ENCODE assay signal across 11 mouse cellular contexts in the genomic region with DNA sequence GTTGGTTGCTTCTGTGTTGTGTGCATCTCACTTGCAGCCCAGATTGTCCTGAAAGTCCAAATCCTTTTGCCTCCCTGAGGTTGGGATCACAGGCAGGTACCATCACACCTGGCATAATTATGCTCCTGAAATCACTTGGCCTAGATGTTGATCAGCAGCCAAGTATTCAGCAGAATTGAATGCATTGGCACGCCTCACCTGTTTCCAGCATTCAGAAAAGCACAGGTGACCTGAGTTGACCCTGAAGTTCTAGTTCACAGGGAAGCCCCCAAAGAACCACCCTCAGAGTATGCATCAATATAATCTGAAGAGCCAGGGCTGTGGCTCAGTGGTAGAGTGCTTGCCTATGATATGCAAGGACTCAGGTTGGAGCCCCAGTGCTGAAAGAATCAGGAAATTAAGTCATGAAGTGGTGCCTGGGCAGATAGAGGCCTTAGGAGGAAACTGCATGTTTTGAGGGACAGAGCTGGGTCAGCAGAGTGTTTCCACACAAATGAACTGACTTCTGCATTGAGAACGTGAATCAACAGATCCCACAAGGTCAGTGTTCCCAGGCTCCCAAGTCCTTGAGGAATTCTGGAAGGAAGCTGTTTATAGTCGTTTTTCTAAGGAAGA. TPM values are rescaled to one million over a fixed set of nuclear protein-coding genes. Genes with fewer than 3 reads are reported as not detected.
DNase-seq lines count a peak whose midpoint lies in the region; ATAC-seq and TF ChIP-seq lines count a peak whose summit lies in the region.
"Had no signal": no experiment of that assay in that cellular context is flagged by ENCODE, and none has a peak within 500 bp of the region (broad histone marks: within the 10 kb centered on the region; RNA-seq: fewer than 3 reads in every experiment).

No protein-coding gene starts in this region.

- in situ Hi-C loops in CH12.LX (cut with MboI; ENCODE audit: low pct_ligation_motif_present, low pct_unique_long_range_greater_than_20kb, low sequenced_read_pairs), result no loop called here

- peaks cover 16% of the 10 kb centered on the region; the same call in 1 of the 2 replicates for H3K4me1 ChIP-seq in kidney, adult 2 months (ENCODE audit: control insufficient read depth, insufficient read depth, low read length)
- no peaks in the 10 kb centered on the region for H3K4me1 ChIP-seq in kidney, embryonic 14.5 days (ENCODE audit: control insufficient read depth, insufficient read depth, low read length)
- peaks cover 8 to 55% of the 10 kb centered on the region in 2 experiments for H3K4me1 ChIP-seq in CH12.LX (ENCODE audit: control insufficient read depth in 1 of 2, insufficient read depth in 2 of 2)
- H3K4me1 ChIP-seq in liver, embryonic 12.5 days, result peaks cover 7% of the 10 kb centered on the region; the same call in 1 of the 2 replicates
- no peaks in the 10 kb centered on the region for H3K4me1 ChIP-seq in midbrain, embryonic 15.5 days
- H3K4me1 ChIP-seq: lung, embryonic 15.5 days had no signal

- DNase-seq in kidney, adult 2 months, result peak; percentile 64
- DNase-seq in 416B (ENCODE audit: low read depth), result peak; percentile 52
- DNase-seq in CH12.LX (ENCODE audit: extremely low read depth), result no peak
- DNase-seq in adipocyte (ENCODE audit: low spot score), result no peak
- DNase-seq: adrenal gland, adult 2 months; cerebellum, adult 9-11 months had no signal

- no peaks in the 10 kb centered on the region for H3K27me3 ChIP-seq in kidney, adult 2 months (replicated peaks; ENCODE audit: control insufficient read depth, insufficient read depth, low read length)
- no peaks in the 10 kb centered on the region for H3K27me3 ChIP-seq in kidney, embryonic 14.5 days (ENCODE audit: control insufficient read depth, insufficient read depth, low read length)
- peaks cover 2% of the 10 kb centered on the region for H3K27me3 ChIP-seq in CH12.LX (replicated peaks)
- no peaks in the 10 kb centered on the region for H3K27me3 ChIP-seq in liver, embryonic 12.5 days (replicated peaks)
- H3K27me3 ChIP-seq in midbrain, embryonic 15.5 days (replicated peaks), result no peaks in the 10 kb centered on the region
- H3K27me3 ChIP-seq: lung, embryonic 15.5 days had no signal

- no peak overlapping the region for H3K4me3 ChIP-seq in kidney, adult 2 months (ENCODE audit: insufficient read depth, low read depth, low read length)
- no peak overlapping the region for H3K4me3 ChIP-seq in kidney, embryonic 14.5 days (ENCODE audit: low read length)
- no peak overlapping the region for H3K4me3 ChIP-seq in CH12.LX (replicated peaks in 1 of 3; ENCODE audit: low read depth in 2 of 3, low read length in 2 of 3, poor library complexity in 1 of 3)
- H3K4me3 ChIP-seq in liver, embryonic 12.5 days, result no peak overlapping the region
- no peak overlapping the region for H3K4me3 ChIP-seq in midbrain, embryonic 15.5 days
- H3K4me3 ChIP-seq: lung, embryonic 15.5 days; myocyte had no signal

- no peak for TF ChIP-seq EP300 in CH12.LX (IDR thresholded peaks at IDR 0.05; ENCODE audit: low read length)

- 47% methylated on average over 3 of the region's 3 CpGs for WGBS in kidney, adult 2 months
- 68% methylated on average over 3 of the region's 3 CpGs for WGBS in kidney, embryonic 14.5 days
- WGBS in liver, embryonic 12.5 days (ENCODE audit: insufficient replicate concordance), result 42% methylated on average over 3 of the region's 3 CpGs
- 81% methylated on average over 3 of the region's 3 CpGs for WGBS in midbrain, embryonic 15.5 days

- H3K79me2 ChIP-seq in CH12.LX (replicated peaks; ENCODE audit: control insufficient read depth, extremely low read depth, insufficient read depth, poor library complexity, severe bottlenecking), result no peaks in the 10 kb centered on the region

- H3K27ac ChIP-seq in kidney, adult 2 months (ENCODE audit: insufficient read depth, low read depth, low read length), result peak overlapping the region; percentile 81
- H3K27ac ChIP-seq in kidney, embryonic 14.5 days (ENCODE audit: low read depth, low read length), result no peak overlapping the region
- H3K27ac ChIP-seq in CH12.LX (ENCODE audit: insufficient read depth, low read depth), result no peak overlapping the region
- H3K27ac ChIP-seq in liver, embryonic 12.5 days, result peak overlapping the region; percentile 13; the same call in 1 of the 2 replicates
- no peak overlapping the region for H3K27ac ChIP-seq in midbrain, embryonic 15.5 days
- H3K27ac ChIP-seq: lung, embryonic 15.5 days had no signal

- H3K36me3 ChIP-seq in kidney, adult 2 months (ENCODE audit: control insufficient read depth, insufficient read depth, low read length), result no peaks in the 10 kb centered on the region
- no peaks in the 10 kb centered on the region for H3K36me3 ChIP-seq in kidney, embryonic 14.5 days (ENCODE audit: control insufficient read depth, insufficient read depth, low read length)
- H3K36me3 ChIP-seq in CH12.LX (replicated peaks in 1 of 2; ENCODE audit: control insufficient read depth in 1 of 2, insufficient read depth in 1 of 2, low read length in 1 of 2), result no peaks in the 10 kb centered on the region
- no peaks in the 10 kb centered on the region for H3K36me3 ChIP-seq in liver, embryonic 12.5 days
- no peaks in the 10 kb centered on the region for H3K36me3 ChIP-seq in midbrain, embryonic 15.5 days (replicated peaks)
- H3K36me3 ChIP-seq: lung, embryonic 15.5 days had no signal

- ATAC-seq in kidney, embryonic 14.5 days (ENCODE audit: low FRiP score, low TSS enrichment), result no peak
- ATAC-seq in liver, embryonic 12.5 days, result no peak
- no peak for ATAC-seq in midbrain, embryonic 15.5 days (replicated peaks)

- H3K4me2 ChIP-seq in kidney, embryonic 14.5 days (replicated peaks; ENCODE audit: low read depth, low read length), result no peak overlapping the region
- H3K4me2 ChIP-seq in CH12.LX (ENCODE audit: insufficient read depth, low read depth, poor library complexity, severe bottlenecking), result 0 out of 2 replicates have a peak overlapping the region, but pooled peaks have one; percentile 90
- no peak overlapping the region for H3K4me2 ChIP-seq in liver, embryonic 12.5 days
- H3K4me2 ChIP-seq in midbrain, embryonic 15.5 days, result no peak overlapping the region
- H3K4me2 ChIP-seq: lung, embryonic 15.5 days had no signal

- TF ChIP-seq POLR2A in kidney, adult 2 months (IDR thresholded peaks at IDR 0.05; ENCODE audit: low read depth, low read length), result no peak
- no peak for TF ChIP-seq POLR2A in CH12.LX (IDR thresholded peaks at IDR 0.05; ENCODE audit: low read depth, low read length)

- H3K9ac ChIP-seq in kidney, embryonic 14.5 days (ENCODE audit: low read depth, low read length), result no peak overlapping the region
- H3K9ac ChIP-seq in CH12.LX (ENCODE audit: insufficient read depth, low read depth), result no peak overlapping the region
- H3K9ac ChIP-seq in liver, embryonic 12.5 days, result no peak overlapping the region
- no peak overlapping the region for H3K9ac ChIP-seq in midbrain, embryonic 15.5 days
- H3K9ac ChIP-seq: lung, embryonic 15.5 days had no signal

- no peak for TF ChIP-seq CTCF in kidney, adult 2 months (conservative IDR thresholded peaks at IDR 0.05; ENCODE audit: insufficient read depth, insufficient read length, low read depth, low read length)
- TF ChIP-seq CTCF in CH12.LX (conservative IDR thresholded peaks at IDR 0.05 in 1 of 2, IDR thresholded peaks at IDR 0.05 in 1 of 2; ENCODE audit: low read depth in 2 of 2, low read length in 2 of 2), result no peak

- H3K9me3 ChIP-seq in kidney, embryonic 14.5 days (ENCODE audit: control insufficient read depth, low read length), result no peaks in the 10 kb centered on the region
- no peaks in the 10 kb centered on the region for H3K9me3 ChIP-seq in CH12.LX (replicated peaks; ENCODE audit: low read length)
- no peaks in the 10 kb centered on the region for H3K9me3 ChIP-seq in liver, embryonic 12.5 days (replicated peaks)
- no peaks in the 10 kb centered on the region for H3K9me3 ChIP-seq in midbrain, embryonic 15.5 days
- H3K9me3 ChIP-seq: lung, embryonic 15.5 days had no signal

- dilution Hi-C loops in CH12.LX (cut with MboI; ENCODE audit: extremely low pct_ligation_motif_present, extremely low pct_unique_long_range_greater_than_20kb, low sequenced_read_pairs), result no loop called here

- no peak for TF ChIP-seq RAD21 in CH12.LX (IDR thresholded peaks at IDR 0.05; ENCODE audit: low read depth, low read length)

TF ChIP-seq in CH12.LX, 34 proteins besides CTCF, POLR2A, EP300 and RAD21:
- TF ChIP-seq KAT2A (IDR thresholded peaks at IDR 0.05; ENCODE audit: insufficient replicate concordance, low read length) (no peak), UBTF (IDR thresholded peaks at IDR 0.05; ENCODE audit: low read depth, low read length) (no peak), IRF4 (IDR thresholded peaks at IDR 0.05; ENCODE audit: low read depth, low read length) (no peak), MAX (IDR thresholded peaks at IDR 0.05; ENCODE audit: low read length) (no peak), JUN (IDR thresholded peaks at IDR 0.05; ENCODE audit: insufficient read depth, low read depth, low read length) (no peak), MAZ (IDR thresholded peaks at IDR 0.05; ENCODE audit: low read depth, low read length) (no peak), CHD1 (IDR thresholded peaks at IDR 0.05; ENCODE audit: low read depth, low read length) (no peak), ZC3H11A (IDR thresholded peaks at IDR 0.05; ENCODE audit: low read depth, low read length) (no peak), GABPA (IDR thresholded peaks at IDR 0.05; ENCODE audit: insufficient replicate concordance, low read depth, low read length) (no peak), MAFK (IDR thresholded peaks at IDR 0.05; ENCODE audit: insufficient replicate concordance, low read length) (no peak), USF1 (IDR thresholded peaks at IDR 0.05; ENCODE audit: low read depth, low read length) (no peak), TCF12 (IDR thresholded peaks at IDR 0.05; ENCODE audit: low read depth, low read length) (no peak)

RNA-seq across cellular contexts. Expression of gene Gpcpd1, which starts 10.4 kb away (rescaled TPM):
- polyA plus RNA-seq in kidney, adult 2 months (2012; rRNA removed), result 5.3 and 6.1 TPM in 2 replicates
- polyA plus RNA-seq in kidney, embryonic 14.5 days (2014; fragmentation: Nextera tagmentation; extraction: Ambion mirVana), result 37.4 and 42.8 TPM in 2 replicates
- 18.3 and 33.5 TPM in 2 replicates for total RNA-seq in CH12.LX (2012; rRNA removed)
- 60.5 and 60.8 TPM in 2 replicates for total RNA-seq in CH12.LX (2014; rRNA removed)
- polyA plus RNA-seq in CH12.LX (2012; ENCODE audit: insufficient read length, low read depth), result 30.9 and 40.7 TPM in 2 replicates
- 50.6 and 56.2 TPM in 2 replicates for polyA plus RNA-seq in liver, embryonic 12.5 days (2016; fragmentation: Nextera tagmentation; extraction: Ambion mirVana)
- polyA plus RNA-seq in midbrain, embryonic 15.5 days (2015; fragmentation: Nextera tagmentation; extraction: Ambion mirVana), result 77.8 and 88.7 TPM in 2 replicates

Comparison
In these comparisons a context has a peak if more than half of its experiments do, and no peak if none do; other contexts are left out.
1. H3K27ac ChIP-seq: peak in kidney, adult 2 months (single experiment) and liver, embryonic 12.5 days (single experiment); none in kidney, embryonic 14.5 days (single experiment), CH12.LX (single experiment) and midbrain, embryonic 15.5 days (single experiment).
2. DNase-seq: peak in kidney, adult 2 months (single experiment) and 416B (single experiment); none in CH12.LX (single experiment) and adipocyte (single experiment).